Mouse (Mus musculus): Measurements from ENCODE around the gene Gmeb2.

- no peak for TF ChIP-seq CTCF (IDR thresholded peaks at IDR 0.05; ENCODE audit: low read depth, low read length)
- no peak for TF ChIP-seq POLR2A (IDR thresholded peaks at IDR 0.05; ENCODE audit: extremely low read depth, insufficient read depth, low read length)
Observed at GRCm38 (mm10) chr2:181314080-181314810, 26.4 kb upstream of the Gmeb2 start, which contains the start of gene Stmn3.

All from liver, adult 2 months (tissue).